Mouse (Mus musculus): ENCODE measurements around the gene Socs3. TPM values are rescaled to one million over a fixed set of nuclear protein-coding genes. Genes with fewer than 3 reads are reported as not detected.

Gene Socs3
- polyA plus RNA-seq, 1 experiment from 2014 or later, result 3.4 TPM

DNA sequence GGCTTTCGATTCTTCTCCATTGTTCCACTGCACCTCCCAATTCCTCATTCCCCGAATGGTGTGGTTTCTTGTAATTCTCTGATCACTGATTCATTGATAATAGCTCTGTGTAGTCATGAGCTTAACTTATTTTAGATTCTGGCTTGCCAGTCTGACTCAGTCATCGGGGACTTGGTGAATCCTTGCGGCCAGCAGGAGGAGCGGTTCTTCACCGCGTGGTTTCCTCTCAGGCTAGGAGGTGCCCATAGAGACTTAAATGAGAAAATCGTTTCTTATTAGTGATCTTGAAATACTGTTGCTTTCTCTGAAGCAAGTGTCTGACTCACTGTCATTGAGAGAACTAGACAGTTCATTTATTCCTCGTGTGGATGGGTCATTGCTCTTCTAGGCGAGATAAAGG, 20.1 kb upstream of the Socs3 start:
- ATAC-seq (ENCODE audit: low FRiP score), result no peak
- Histone ChIP-seq H3K27me3 (ENCODE audit: control insufficient read depth, insufficient read depth, low read length) (no peaks in the 10 kb centered on the region), H3K27ac (ENCODE audit: low read depth, low read length) (no peak overlapping the region), H3K9ac (ENCODE audit: low read depth, low read length) (no peak overlapping the region), H3K36me3 (ENCODE audit: control insufficient read depth, insufficient read depth, low read length) (no peaks in the 10 kb centered on the region), H3K4me3 (ENCODE audit: low read depth, low read length) (no peak overlapping the region), H3K4me2 (replicated peaks; ENCODE audit: low read depth, low read length) (no peak overlapping the region), H3K4me1 (replicated peaks; ENCODE audit: control insufficient read depth, insufficient read depth, low read length) (peaks cover 9% of the 10 kb centered on the region), H3K9me3 (ENCODE audit: control insufficient read depth, low read length) (no peaks in the 10 kb centered on the region)
- no peak for DNase-seq (ENCODE audit: low spot score)
- 58% methylated on average over 10 of the region's 10 CpGs for WGBS

DNA sequence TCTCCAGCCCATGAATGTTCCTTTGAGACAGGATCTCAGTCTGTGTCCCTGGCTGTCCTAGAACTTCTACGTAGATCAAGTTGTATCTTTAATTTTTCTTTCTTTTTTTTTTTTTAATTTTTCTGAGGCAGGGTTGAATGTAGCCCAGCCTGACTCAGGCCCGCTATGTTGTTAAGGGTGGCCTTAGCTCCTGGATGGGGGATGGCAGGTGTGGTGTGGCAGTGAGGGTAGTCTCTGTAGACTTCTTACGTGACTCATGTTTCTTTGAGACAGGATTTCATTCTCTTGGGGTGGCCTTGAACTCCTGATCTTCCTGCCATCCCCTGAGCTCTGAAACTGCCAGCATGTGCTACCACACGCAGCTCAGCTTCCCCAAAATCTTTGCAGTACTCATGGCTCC, 19.4 kb upstream of the Socs3 start:
- Histone ChIP-seq H3K9ac (ENCODE audit: low read depth, low read length) (no peak overlapping the region), H3K27me3 (ENCODE audit: control insufficient read depth, insufficient read depth, low read length) (no peaks in the 10 kb centered on the region), H3K4me2 (replicated peaks; ENCODE audit: low read depth, low read length) (no peak overlapping the region), H3K4me1 (replicated peaks; ENCODE audit: control insufficient read depth, insufficient read depth, low read length) (peaks cover 9% of the 10 kb centered on the region), H3K9me3 (ENCODE audit: control insufficient read depth, low read length) (no peaks in the 10 kb centered on the region), H3K27ac (ENCODE audit: low read depth, low read length) (no peak overlapping the region), H3K4me3 (ENCODE audit: low read depth, low read length) (no peak overlapping the region), H3K36me3 (ENCODE audit: control insufficient read depth, insufficient read depth, low read length) (no peaks in the 10 kb centered on the region)
- DNase-seq (ENCODE audit: low spot score) (no peak), ATAC-seq (ENCODE audit: low FRiP score) (no peak)
- WGBS, result 93% methylated on average over 4 of the region's 4 CpGs

DNA sequence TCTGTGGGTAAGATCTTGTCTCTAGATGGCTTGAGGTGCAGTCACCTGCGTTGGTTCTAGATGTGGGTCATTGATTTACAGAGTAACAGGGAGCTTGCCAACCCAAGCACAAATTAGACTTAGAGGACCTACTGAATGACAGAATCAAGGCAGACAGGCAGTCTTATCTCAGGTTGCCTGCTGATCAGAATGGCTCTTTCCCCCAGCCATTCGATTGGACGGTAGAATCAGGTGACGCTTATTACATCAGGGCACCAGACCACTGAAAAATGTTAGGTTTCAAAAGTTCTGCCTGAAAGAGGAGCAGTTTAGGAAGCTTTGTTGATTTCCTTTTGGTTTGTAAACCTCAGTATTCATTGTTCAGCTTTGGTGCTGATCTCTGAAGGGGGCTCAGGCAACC, 18.1 kb upstream of the Socs3 start:
- no peak for ATAC-seq (ENCODE audit: low FRiP score)
- peaks cover 9% of the 10 kb centered on the region for H3K4me1 ChIP-seq (replicated peaks; ENCODE audit: control insufficient read depth, insufficient read depth, low read length)
- H3K27ac ChIP-seq (ENCODE audit: low read depth, low read length), result no peak overlapping the region

DNA sequence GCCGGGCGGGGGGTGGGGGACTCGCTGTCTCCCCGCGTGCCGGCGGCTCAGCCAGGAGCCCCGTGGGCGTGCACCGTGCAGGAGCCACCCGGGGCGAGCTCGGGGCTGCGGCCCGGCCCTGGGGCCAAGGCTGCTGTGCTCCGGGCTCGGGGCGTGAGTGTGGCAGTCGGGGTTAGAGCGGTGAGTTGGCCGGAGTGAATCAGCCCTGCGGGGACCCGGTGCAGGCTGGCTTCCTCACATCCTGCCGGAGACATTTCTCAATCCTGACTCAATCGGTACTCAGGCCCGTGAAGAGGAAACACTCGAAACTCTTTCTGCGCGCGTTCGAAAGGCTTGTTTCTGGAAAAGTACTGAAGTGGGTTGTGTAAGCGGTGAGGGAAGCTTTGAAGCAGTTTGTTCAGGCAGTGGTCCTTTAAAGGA, 17.2 kb upstream of the Socs3 start:
- Histone ChIP-seq H3K36me3 (ENCODE audit: control insufficient read depth, insufficient read depth, low read length) (no peaks in the 10 kb centered on the region), H3K27me3 (ENCODE audit: control insufficient read depth, insufficient read depth, low read length) (no peaks in the 10 kb centered on the region), H3K4me3 (ENCODE audit: low read depth, low read length) (peak overlapping the region; percentile 100), H3K9me3 (ENCODE audit: control insufficient read depth, low read length) (no peaks in the 10 kb centered on the region), H3K4me1 (replicated peaks; ENCODE audit: control insufficient read depth, insufficient read depth, low read length) (peaks cover 9% of the 10 kb centered on the region), H3K9ac (ENCODE audit: low read depth, low read length) (peak overlapping the region; percentile 92), H3K27ac (ENCODE audit: low read depth, low read length) (peak overlapping the region; percentile 4; the same call in 1 of the 2 replicates), H3K4me2 (replicated peaks; ENCODE audit: low read depth, low read length) (peak overlapping the region; percentile 84)
- DNase-seq (ENCODE audit: low spot score) (no peak), ATAC-seq (ENCODE audit: low FRiP score) (peak; percentile 74)
- WGBS, result under 1% methylated on average over 32 of the region's 32 CpGs

More for the DNA sequence above, 18.1 kb upstream of the Socs3 start:
- Histone ChIP-seq H3K4me3 (ENCODE audit: low read depth, low read length) (peak overlapping the region; percentile 100; the same call in 1 of the 2 replicates), H3K9ac (ENCODE audit: low read depth, low read length) (peak overlapping the region; percentile 92; the same call in 1 of the 2 replicates), H3K27me3 (ENCODE audit: control insufficient read depth, insufficient read depth, low read length) (no peaks in the 10 kb centered on the region), H3K36me3 (ENCODE audit: control insufficient read depth, insufficient read depth, low read length) (no peaks in the 10 kb centered on the region), H3K4me2 (replicated peaks; ENCODE audit: low read depth, low read length) (peak overlapping the region; percentile 84), H3K9me3 (ENCODE audit: control insufficient read depth, low read length) (no peaks in the 10 kb centered on the region)
- DNase-seq (ENCODE audit: low spot score), result no peak
- WGBS, result 72% methylated on average over 4 of the region's 4 CpGs

DNA sequence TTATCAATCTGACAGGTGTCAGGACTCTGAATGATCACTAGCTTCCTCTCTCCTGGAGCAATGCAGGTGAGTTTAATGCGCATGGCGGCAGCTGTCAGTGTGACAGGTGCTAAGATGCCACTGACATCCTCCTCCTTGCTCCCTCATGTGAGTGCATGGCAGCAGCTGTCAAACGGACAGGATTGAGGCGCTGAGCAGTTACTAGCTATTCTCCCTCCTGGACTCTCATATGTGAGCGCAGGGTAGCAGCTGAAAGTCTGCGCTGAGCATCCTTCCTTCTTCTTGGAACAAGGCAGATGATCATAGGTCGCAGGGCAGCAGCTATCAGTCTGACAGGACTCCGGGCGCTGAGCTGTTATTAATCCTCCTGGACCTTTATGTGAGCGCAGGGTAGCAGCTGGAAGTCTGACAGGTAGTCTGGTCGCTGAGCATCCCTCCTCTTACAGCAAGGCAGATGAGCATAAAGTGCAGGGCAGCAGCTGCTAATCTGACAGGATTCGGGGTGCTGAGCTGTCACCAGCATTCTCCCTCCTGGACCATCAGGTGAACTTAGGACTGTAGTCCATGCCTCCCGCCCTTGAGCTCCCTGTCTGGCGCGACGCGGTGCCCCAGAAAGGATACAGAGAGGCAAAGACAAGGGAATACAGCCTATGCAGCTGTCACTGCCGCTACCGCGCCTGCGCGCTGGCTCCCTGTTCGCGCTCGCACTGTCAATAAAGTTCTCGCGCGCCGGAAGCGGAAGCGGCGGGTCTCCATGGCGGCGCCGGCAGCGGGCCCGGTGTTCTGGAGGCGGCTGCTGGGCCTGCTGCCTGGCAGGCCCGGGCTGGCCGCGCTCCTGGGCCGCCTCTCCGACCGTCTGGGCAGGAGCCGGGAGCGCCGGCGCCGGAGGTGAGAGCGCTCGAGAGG, 16.5 kb upstream of the Socs3 start, which contains the start of gene Pgs1:
Gene Pgs1 (plus strand): TSS at position 167 of the 906 bp plus-strand sequence.
- no peaks in the 10 kb centered on the region for H3K36me3 ChIP-seq (ENCODE audit: control insufficient read depth, insufficient read depth, low read length)
- no peaks in the 10 kb centered on the region for H3K27me3 ChIP-seq (ENCODE audit: control insufficient read depth, insufficient read depth, low read length)

DNA sequence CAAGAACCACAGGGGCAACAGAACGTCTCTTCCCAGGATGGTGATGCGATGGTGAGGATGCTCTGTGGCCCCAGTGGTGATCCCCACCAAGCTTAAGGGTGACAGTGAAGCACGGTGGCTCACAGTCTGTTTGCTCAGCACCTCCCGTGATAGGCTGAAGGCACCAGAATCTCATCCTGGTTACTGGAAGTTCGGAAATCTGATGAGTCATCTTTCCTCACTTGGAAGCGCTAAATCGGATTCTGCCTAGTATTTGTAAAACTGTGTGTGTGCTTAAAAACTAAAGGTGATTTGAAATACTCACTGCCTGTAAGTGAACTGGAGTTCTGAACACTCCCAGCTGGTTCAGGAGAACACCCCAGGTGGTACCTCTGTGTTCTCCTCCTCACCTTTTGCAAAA, 13.9 kb upstream of the Socs3 start:
- no peak overlapping the region for H3K27ac ChIP-seq (ENCODE audit: low read depth, low read length)
- H3K4me1 ChIP-seq (replicated peaks; ENCODE audit: control insufficient read depth, insufficient read depth, low read length), result peaks cover 8% of the 10 kb centered on the region
- ATAC-seq (ENCODE audit: low FRiP score) (no peak), DNase-seq (ENCODE audit: low spot score) (no peak)
- no peak overlapping the region for H3K4me3 ChIP-seq (ENCODE audit: low read depth, low read length)
- no peaks in the 10 kb centered on the region for H3K9me3 ChIP-seq (ENCODE audit: control insufficient read depth, low read length)
- WGBS, result 67% methylated on average over 7 of the region's 7 CpGs
- no peaks in the 10 kb centered on the region for H3K36me3 ChIP-seq (ENCODE audit: control insufficient read depth, insufficient read depth, low read length)
- no peak overlapping the region for H3K9ac ChIP-seq (ENCODE audit: low read depth, low read length)
- no peaks in the 10 kb centered on the region for H3K27me3 ChIP-seq (ENCODE audit: control insufficient read depth, insufficient read depth, low read length)
- no peak overlapping the region for H3K4me2 ChIP-seq (replicated peaks; ENCODE audit: low read depth, low read length)

More for the DNA sequence above, 16.5 kb upstream of the Socs3 start, which contains the start of gene Pgs1:
- whole genome bisulfite sequencing, result 8% methylated on average over 48 of the region's 51 CpGs
- Histone ChIP-seq H3K9me3 (ENCODE audit: control insufficient read depth, low read length) (no peaks in the 10 kb centered on the region), H3K9ac (ENCODE audit: low read depth, low read length) (peak within 1 kb of the TSS; percentile 92), H3K27ac (ENCODE audit: low read depth, low read length) (peak within 1 kb of the TSS; percentile 4; the same call in 1 of the 2 replicates), H3K4me1 (replicated peaks; ENCODE audit: control insufficient read depth, insufficient read depth, low read length) (peaks cover 9% of the 10 kb centered on the region), H3K4me3 (ENCODE audit: low read depth, low read length) (peak within 1 kb of the TSS; percentile 100), H3K4me2 (replicated peaks; ENCODE audit: low read depth, low read length) (peak within 1 kb of the TSS; percentile 84)
- ATAC-seq (ENCODE audit: low FRiP score) (peak; percentile 87), DNase-seq (ENCODE audit: low spot score) (peak; percentile 97)

DNA sequence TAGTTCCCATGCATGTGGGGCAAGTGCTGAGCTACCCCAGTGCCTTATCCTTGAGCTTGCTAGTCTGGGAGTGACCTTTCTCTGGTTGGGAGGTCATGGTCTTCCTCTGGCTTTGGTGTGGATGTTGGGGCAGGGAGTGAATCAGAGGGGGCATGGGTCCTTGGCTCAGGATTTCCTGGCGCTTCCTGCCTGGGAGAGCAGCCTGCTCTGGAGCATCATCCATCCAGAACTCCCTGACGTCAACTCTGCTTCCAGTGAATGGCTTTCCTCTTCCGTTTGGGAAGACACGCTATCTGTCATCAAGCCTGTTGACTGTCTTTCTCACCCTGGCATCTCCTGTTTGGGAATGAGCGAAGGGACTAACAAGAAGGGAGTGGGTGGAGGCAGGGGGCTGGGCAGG, 12.6 kb upstream of the Socs3 start:
- H3K9ac ChIP-seq (ENCODE audit: low read depth, low read length), result no peak overlapping the region
- no peaks in the 10 kb centered on the region for H3K9me3 ChIP-seq (ENCODE audit: control insufficient read depth, low read length)
- H3K4me2 ChIP-seq (replicated peaks; ENCODE audit: low read depth, low read length), result no peak overlapping the region
- no peaks in the 10 kb centered on the region for H3K36me3 ChIP-seq (ENCODE audit: control insufficient read depth, insufficient read depth, low read length)
- H3K4me3 ChIP-seq (ENCODE audit: low read depth, low read length), result no peak overlapping the region
- 83% methylated on average over 5 of the region's 5 CpGs for WGBS
- no peaks in the 10 kb centered on the region for H3K27me3 ChIP-seq (ENCODE audit: control insufficient read depth, insufficient read depth, low read length)
- H3K4me1 ChIP-seq (replicated peaks; ENCODE audit: control insufficient read depth, insufficient read depth, low read length), result no peaks in the 10 kb centered on the region
- no peak overlapping the region for H3K27ac ChIP-seq (ENCODE audit: low read depth, low read length)
- ATAC-seq (ENCODE audit: low FRiP score), result no peak
- DNase-seq (ENCODE audit: low spot score), result no peak

DNA sequence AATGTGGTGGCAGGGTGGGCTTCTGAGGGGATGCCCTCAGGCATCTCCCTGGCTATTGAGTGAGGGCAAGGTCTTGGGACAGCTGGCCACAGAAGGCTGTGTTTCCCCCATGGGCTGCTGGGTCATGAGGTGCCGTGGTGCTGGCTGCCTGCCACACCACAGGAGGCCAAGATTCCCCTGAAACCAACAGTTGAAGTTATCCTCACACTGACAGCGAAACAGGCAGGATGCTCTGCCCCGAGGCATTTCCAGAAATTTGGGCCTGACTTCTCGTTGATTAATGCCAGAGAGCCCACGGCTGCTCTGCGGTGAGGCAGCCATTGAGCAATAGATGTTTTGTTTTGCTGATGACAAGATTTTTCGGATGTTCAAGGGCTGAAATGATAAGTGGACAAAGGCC, 9.5 kb upstream of the Socs3 start:
- H3K36me3 ChIP-seq (ENCODE audit: control insufficient read depth, insufficient read depth, low read length), result no peaks in the 10 kb centered on the region
- ATAC-seq (ENCODE audit: low FRiP score) (no peak), DNase-seq (ENCODE audit: low spot score) (no peak)
- H3K9me3 ChIP-seq (ENCODE audit: control insufficient read depth, low read length), result no peaks in the 10 kb centered on the region
- WGBS, result 60% methylated on average over 7 of the region's 7 CpGs
- H3K4me2 ChIP-seq (replicated peaks; ENCODE audit: low read depth, low read length), result no peak overlapping the region
- H3K27ac ChIP-seq (ENCODE audit: low read depth, low read length), result no peak overlapping the region
- no peak overlapping the region for H3K4me3 ChIP-seq (ENCODE audit: low read depth, low read length)
- 0 out of 2 replicates have a peak overlapping the region, but pooled peaks have one; percentile 11 for H3K9ac ChIP-seq (ENCODE audit: low read depth, low read length)
- H3K4me1 ChIP-seq (replicated peaks; ENCODE audit: control insufficient read depth, insufficient read depth, low read length), result peaks cover 19% of the 10 kb centered on the region
- H3K27me3 ChIP-seq (ENCODE audit: control insufficient read depth, insufficient read depth, low read length), result no peaks in the 10 kb centered on the region

Data from hindbrain, embryonic 11.5 days (tissue).